Mouse (Mus musculus) urinary bladder, postnatal 0 days (tissue): ENCODE measurements around the gene Ankrd53. TPM values are rescaled to one million over a fixed set of nuclear protein-coding genes. Genes with fewer than 3 reads are reported as not detected.

ENCODE experiments used
- polyA plus RNA-seq: library from polyadenylated mRNA; unstranded; fragments of >200 nt; fragmentation: Nextera tagmentation; extraction: Ambion mirVana; gene quantifications from 2 replicates; pipeline ENCODE4 v1.2.1, GENCODE M21; 2015

Ankrd53 gene
- not detected in 2 replicates for polyA plus RNA-seq

DNA sequence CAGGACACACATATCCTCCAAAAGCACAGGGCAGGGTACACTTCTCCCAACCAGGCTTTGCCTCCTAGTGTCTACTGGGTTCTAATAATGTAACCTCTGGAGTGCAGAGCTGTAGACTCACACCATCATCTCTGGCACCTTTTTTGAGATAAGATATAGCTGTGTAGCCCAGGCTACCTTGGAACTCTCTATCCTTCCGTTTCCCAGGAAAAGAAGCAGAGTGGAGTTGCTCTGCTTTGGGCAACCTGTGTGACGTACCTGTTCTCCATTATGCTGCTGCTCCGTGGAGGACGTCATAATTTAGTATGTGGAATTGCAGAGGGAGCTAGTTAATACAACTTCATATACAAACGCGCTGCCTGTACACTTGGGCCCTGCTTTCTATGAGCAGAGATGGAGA is at the start of gene Ankrd53:
Ankrd53 (plus strand) TSS at position 301 of the 400 bp plus-strand sequence.

DNA sequence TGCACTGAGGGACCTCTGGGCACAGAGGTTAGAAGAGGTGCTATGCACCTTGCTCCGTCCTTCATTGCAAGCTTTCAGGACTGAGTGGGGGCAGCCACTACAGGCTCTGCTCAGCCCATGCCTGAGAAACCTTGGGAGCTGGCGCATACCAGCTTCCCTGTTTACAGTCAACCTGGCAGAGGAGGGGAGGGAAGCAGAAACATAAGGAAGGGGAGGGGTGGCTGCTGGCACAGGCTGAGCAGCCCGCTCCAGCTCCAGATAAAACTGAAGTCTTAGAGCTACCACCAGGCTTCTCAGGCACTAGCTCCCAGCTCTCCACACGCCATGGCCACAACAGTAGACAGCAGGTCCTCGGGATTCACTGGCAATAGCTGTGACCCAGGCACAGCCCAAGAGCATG is 19.7 kb upstream of the Ankrd53 start, which contains the start of gene Atp6v1b1:
Atp6v1b1 (plus strand) TSS at position 230 of the 400 bp plus-strand sequence.

DNA sequence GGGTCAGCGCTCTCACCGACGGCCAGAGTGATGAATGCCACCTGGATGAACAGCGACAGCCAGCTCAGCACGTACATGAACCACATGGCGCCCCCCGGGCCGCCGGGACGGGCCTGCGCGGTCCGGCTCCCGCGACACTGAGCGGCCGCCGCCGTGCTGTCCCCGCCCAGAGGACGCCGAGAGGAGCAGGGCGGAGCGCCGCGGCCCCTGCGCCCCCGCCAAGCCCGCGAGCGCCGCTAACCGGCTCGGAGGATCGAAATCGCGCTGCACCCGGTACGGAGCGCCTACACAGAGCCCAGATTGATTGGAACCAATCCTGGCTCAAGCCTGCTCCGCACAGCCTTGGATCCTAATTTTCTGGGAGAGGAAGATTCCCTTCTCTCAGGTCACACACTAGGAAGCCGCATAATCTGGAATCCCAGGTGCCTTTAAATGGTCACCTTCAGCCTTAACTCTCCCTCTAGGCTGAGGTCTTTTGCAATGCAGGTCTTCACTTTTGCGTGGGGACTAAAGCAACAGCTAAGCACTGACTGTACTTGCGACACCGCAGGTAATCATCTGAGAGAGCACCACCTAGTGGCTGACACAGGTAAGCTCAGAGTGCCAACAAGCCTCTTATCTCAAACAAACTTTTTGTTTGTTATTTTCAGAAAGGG is 13.3 kb downstream of the Ankrd53 start, which contains the start of gene Tex261:
Tex261 (minus strand) TSS at position 176 of the 656 bp plus-strand sequence.

GRCm38 (mm10) chr6:83794760-83795296 is 32.4 kb downstream of the Ankrd53 start, which contains the start of gene Nagk:
Gene Nagk (plus strand): TSS chr6:83794982.

Other genes with a start within 250 kb of the Ankrd53 start
- gene Actg2, start 226.4 kb upstream of the Ankrd53 start, polyA plus RNA-seq, result 29,390 and 31,333 TPM in 2 replicates
- 27.5 and 32.2 TPM in 2 replicates for gene Stambp, start 189.9 kb upstream of the Ankrd53 start, polyA plus RNA-seq
- 0.05 TPM in 1 of 2 replicates, not detected in the other for gene Clec4f, start 106.5 kb upstream of the Ankrd53 start, polyA plus RNA-seq
- gene Cd207, start 84.8 kb upstream of the Ankrd53 start, polyA plus RNA-seq, result not detected in 2 replicates
- gene Vax2, start 51.4 kb upstream of the Ankrd53 start, polyA plus RNA-seq, result not detected in 2 replicates
- gene Atp6v1b1, start 19.7 kb upstream of the Ankrd53 start, polyA plus RNA-seq, result not detected in 2 replicates
- 66.7 and 72.6 TPM in 2 replicates for gene Tex261, start 13.2 kb downstream of the Ankrd53 start, polyA plus RNA-seq
- gene Nagk, start 32.3 kb downstream of the Ankrd53 start, polyA plus RNA-seq, result 104 and 107 TPM in 2 replicates
- 7.4 and 8.9 TPM in 2 replicates for gene Paip2b, start 69.1 kb downstream of the Ankrd53 start, polyA plus RNA-seq
- 22.4 and 27.1 TPM in 2 replicates for gene Zfp638, start 104.5 kb downstream of the Ankrd53 start, polyA plus RNA-seq
- 5.2 and 7.3 TPM in 2 replicates for gene Dysf, start 245.9 kb downstream of the Ankrd53 start, polyA plus RNA-seq